Mouse (Mus musculus) sigmoid colon, adult 10 weeks (tissue): ENCODE data around the gene Lsm5. TPM values are rescaled to one million over a fixed set of nuclear protein-coding genes. Genes with fewer than 3 reads are reported as not detected.

Source experiments
- polyA plus RNA-seq: library from polyadenylated mRNA; stranded (reverse); fragments of 350-450 nt; fragmentation: Illumina TruSeq; extraction: RNeasy Lipid Tissue Mini Kit (QIAGEN cat#74804); gene quantifications from one replicate; pipeline ENCODE4 v1.2.3, GENCODE M21; 2014; ENCODE audit warnings: low read depth, low replicate concordance

Gene Lsm5
- polyA plus RNA-seq = 92.7 TPM

DNA sequence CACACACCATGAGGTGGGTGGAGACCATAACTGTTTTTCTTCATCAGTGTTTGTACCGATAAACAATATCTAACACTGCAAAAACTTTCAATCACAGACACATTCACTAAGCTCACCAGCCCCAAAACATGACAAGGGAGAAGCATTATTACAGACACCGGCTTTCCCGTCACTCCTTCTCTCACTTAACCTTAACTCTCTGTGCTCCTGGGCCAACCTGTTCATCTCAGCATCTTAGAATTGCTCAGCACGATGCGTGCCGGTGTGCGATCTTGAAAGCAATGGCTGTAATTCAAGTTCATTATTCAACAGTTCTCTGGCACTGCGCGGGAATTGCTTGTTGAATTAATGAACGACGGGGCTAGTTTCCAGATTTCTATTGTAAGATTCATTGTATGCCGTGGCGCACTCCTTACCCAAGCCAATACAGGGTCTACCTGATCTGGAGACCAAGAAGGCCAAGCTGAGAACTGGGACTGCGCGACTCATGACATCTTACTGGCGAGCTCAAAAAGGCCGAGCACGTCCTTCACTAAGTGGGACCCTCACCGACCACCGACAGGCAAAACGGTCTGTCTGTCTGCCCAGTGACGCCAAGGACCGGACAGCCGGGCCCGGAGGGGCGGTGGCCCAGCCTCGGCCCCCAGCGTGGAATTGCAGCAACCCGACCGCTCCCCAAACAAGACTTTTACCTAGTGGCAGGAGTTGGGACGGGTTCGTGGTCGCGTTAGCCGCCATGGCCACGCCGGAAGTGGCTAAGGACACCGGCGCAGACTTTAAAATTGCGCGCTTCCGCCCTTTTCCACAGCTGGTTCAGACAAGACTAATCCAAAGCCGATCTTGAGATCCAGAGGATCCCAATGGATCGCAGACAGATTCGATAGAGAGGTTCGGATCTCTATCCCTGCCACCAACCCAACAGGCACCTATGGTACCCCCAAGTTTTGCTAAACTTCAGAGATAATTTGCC is at the start of gene Lsm5:
Gene Lsm5 (minus strand): TSS at position 780 of the 970 bp plus-strand sequence.

DNA sequence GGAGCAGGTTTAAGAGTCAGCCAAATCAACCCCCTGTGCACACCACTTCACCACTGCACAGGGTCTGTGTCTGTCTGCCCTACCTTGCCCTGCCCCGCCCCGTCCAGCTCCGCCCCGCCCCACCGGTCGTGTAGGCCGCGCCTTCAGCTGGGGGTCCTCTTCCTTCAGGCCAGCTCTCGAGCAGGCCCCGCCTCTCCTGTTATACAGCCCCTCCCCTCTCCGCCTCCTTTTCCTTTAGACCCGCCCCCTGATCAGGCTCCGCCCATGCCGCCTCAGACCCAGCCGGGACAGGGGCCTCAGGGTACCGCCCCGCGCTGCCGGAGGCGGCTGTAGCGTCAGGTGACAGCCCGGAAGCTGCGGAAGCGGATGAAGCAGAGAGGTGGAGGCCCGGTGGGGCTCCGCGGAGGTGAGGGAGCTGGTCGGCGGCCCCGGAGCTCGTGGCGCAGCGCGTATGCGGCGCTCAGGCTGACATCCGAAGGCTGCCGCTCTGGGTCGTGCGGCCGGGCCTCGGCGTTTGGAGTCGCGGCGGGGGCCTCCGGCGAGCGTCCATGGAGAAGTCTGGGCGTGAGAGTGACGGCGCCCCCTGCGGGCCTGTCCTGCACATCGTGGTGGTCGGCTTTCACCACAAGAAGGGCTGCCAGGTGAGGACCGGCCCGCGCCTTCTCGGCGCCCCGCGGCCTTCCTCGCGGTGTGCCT is 10.2 kb upstream of the Lsm5 start, which contains the start of gene Avl9:
Gene Avl9 (plus strand): TSS at position 326 of the 696 bp plus-strand sequence.

Other genes with a start within 250 kb of the Lsm5 start
- gene Pde1c, start 135.6 kb downstream of the Lsm5 start, polyA plus RNA-seq = 2.5 TPM
- gene Avl9, start 10.2 kb upstream of the Lsm5 start, polyA plus RNA-seq = 140 TPM
- gene Kbtbd2, start 93.1 kb upstream of the Lsm5 start, polyA plus RNA-seq = 73.2 TPM
- 59.2 TPM for gene Fkbp9, start 127.3 kb upstream of the Lsm5 start, polyA plus RNA-seq
- gene Nt5c3, start 219.2 kb upstream of the Lsm5 start, polyA plus RNA-seq = 432 TPM
- 0.98 TPM for gene Vmn1r4, start 219.3 kb upstream of the Lsm5 start, polyA plus RNA-seq